Mouse (Mus musculus) myocyte (in vitro differentiated cells): ENCODE results near the gene Eef2kmt.

Experiments used
- CEBPB ChIP-seq: IDR thresholded peaks from 2 replicates; pipeline ENCODE4 v1.6.1; 2011; ENCODE audit warnings: mild to moderate bottlenecking, moderate library complexity; ENCODE audit not compliant: poor library complexity, insufficient read depth, severe bottlenecking
- E2F4 ChIP-seq: IDR thresholded peaks from one replicate; pipeline ENCODE4 v1.6.1; 2011; ENCODE audit warnings: mild to moderate bottlenecking, control low read depth, moderate library complexity; ENCODE audit not compliant: insufficient read depth
- MAX ChIP-seq: IDR thresholded peaks from one replicate; pipeline ENCODE4 v1.6.1; 2011; ENCODE audit warnings: low read depth, mild to moderate bottlenecking, control low read depth
- MYOD1 ChIP-seq, 3 experiments: IDR thresholded peaks; one replicate each; pipeline ENCODE4 v1.6.1; 2011; ENCODE audit warnings: control low read depth in 2 of 3, low read depth in 2 of 3, mild to moderate bottlenecking in 2 of 3, moderate library complexity in 1 of 3; ENCODE audit not compliant: insufficient read length in 2 of 3, control insufficient read depth in 1 of 3
- MYOG ChIP-seq, 3 experiments: IDR thresholded peaks; one replicate each; pipeline ENCODE4 v1.6.1; 2011; ENCODE audit warnings: control low read depth in 2 of 3, low read depth in 2 of 3, mild to moderate bottlenecking in 2 of 3; ENCODE audit not compliant: insufficient read length in 2 of 3, control insufficient read depth in 1 of 3, insufficient read depth in 1 of 3
- POLR2A ChIP-seq: IDR thresholded peaks from one replicate; pipeline ENCODE4 v1.6.1; 2011; ENCODE audit warnings: low read depth, mild to moderate bottlenecking, control low read depth, moderate library complexity; ENCODE audit not compliant: insufficient read length
- POLR2AphosphoS2 ChIP-seq: IDR thresholded peaks from one replicate; pipeline ENCODE4 v1.6.1; 2011; ENCODE audit warnings: low read depth, control low read depth; ENCODE audit not compliant: insufficient read length
- REST ChIP-seq: IDR thresholded peaks from one replicate; pipeline ENCODE4 v1.6.1; 2011; ENCODE audit warnings: mild to moderate bottlenecking, control low read depth, moderate library complexity; ENCODE audit not compliant: insufficient read depth, insufficient read length
- SRF ChIP-seq: IDR thresholded peaks from one replicate; pipeline ENCODE4 v1.6.1; 2011; ENCODE audit warnings: low read depth; ENCODE audit not compliant: control insufficient read depth, insufficient read length
- TCF12 ChIP-seq: IDR thresholded peaks from one replicate; pipeline ENCODE4 v1.6.1; 2011; ENCODE audit warnings: mild to moderate bottlenecking, control low read depth; ENCODE audit not compliant: poor library complexity, insufficient read depth, severe bottlenecking
- TCF3 ChIP-seq: IDR thresholded peaks from one replicate; pipeline ENCODE4 v1.6.1; 2011; ENCODE audit warnings: low read depth, control low read depth; ENCODE audit not compliant: insufficient read length
- USF1 ChIP-seq: IDR thresholded peaks from one replicate; pipeline ENCODE4 v1.6.1; 2011; ENCODE audit warnings: low read depth, mild to moderate bottlenecking, control low read depth, moderate library complexity

GRCm38 (mm10) chr16:5232982-5233381 is 22.8 kb downstream of the Eef2kmt start:
- TF ChIP-seq CEBPB (no peak), USF1 (no peak), POLR2AphosphoS2 (no peak), E2F4 (no peak), POLR2A (no peak), TCF3 (no peak), MYOD1 (IDR thresholded peaks at IDR 0.05; ENCODE audit: control insufficient read depth in 1 of 3, insufficient read length in 2 of 3, low read depth in 2 of 3) (no peak), TCF12 (no peak), SRF (no peak), MAX (no peak), MYOG (IDR thresholded peaks at IDR 0.05; ENCODE audit: control insufficient read depth in 1 of 3, insufficient read depth in 1 of 3, insufficient read length in 2 of 3, low read depth in 2 of 3) (no peak), REST (no peak)
